Comparison of ENCODE assay signal across 9 mouse cellular contexts in the genomic region with DNA sequence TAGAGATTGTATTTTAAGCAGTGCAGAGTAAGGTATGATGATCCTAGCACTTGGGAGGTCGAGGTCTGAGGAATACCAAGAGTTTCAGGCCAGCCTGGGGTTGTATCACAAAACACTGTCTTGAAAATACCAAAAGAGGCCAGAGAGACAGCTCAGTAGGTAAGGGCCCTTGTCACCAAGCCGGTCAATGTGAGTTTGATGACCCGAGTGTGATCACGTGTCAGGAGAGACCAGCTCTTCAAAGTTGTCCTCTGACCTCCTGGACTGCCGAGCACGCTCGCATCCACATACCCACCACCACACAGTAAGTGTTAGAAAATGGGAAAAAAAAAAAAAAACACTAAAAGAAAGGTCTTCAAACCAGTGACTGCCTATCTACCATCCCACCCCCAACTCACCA. TPM values are rescaled to one million over a fixed set of nuclear protein-coding genes. Genes with fewer than 3 reads are reported as not detected.
DNase-seq lines count a peak whose midpoint lies in the region; ATAC-seq lines count a peak whose summit lies in the region.
"Had no signal": no experiment of that assay in that cellular context is flagged by ENCODE, and none has a peak within 500 bp of the region (broad histone marks: within the 10 kb centered on the region; RNA-seq: fewer than 3 reads in every experiment).

No protein-coding gene starts in this region.

- H3K27ac ChIP-seq in kidney, embryonic 14.5 days (ENCODE audit: low read depth, low read length): no peak overlapping the region
- H3K27ac ChIP-seq in limb, embryonic 13.5 days: no peak overlapping the region

- no peak overlapping the region for H3K4me3 ChIP-seq in kidney, embryonic 14.5 days (ENCODE audit: low read length)
- H3K4me3 ChIP-seq in limb, embryonic 13.5 days: peak overlapping the region; percentile 88; the same call in 1 of the 2 replicates

- WGBS in kidney, embryonic 14.5 days: 60% methylated on average over 7 of the region's 7 CpGs
- 76% methylated on average over 7 of the region's 7 CpGs for WGBS in limb, embryonic 13.5 days

- H3K9ac ChIP-seq in kidney, embryonic 14.5 days (ENCODE audit: low read depth, low read length): no peak overlapping the region
- no peak overlapping the region for H3K9ac ChIP-seq in limb, embryonic 13.5 days

- no peak for ATAC-seq in kidney, embryonic 14.5 days (ENCODE audit: low FRiP score, low TSS enrichment)
- no peak for ATAC-seq in limb, embryonic 13.5 days (ENCODE audit: low FRiP score, low read depth)
- ATAC-seq: intestine, embryonic 16.5 days had no signal

- no peaks in the 10 kb centered on the region for H3K9me3 ChIP-seq in kidney, embryonic 14.5 days (ENCODE audit: control insufficient read depth, low read length)
- H3K9me3 ChIP-seq in limb, embryonic 13.5 days: no peaks in the 10 kb centered on the region

- no peak overlapping the region; the same call in 1 of the 2 replicates for H3K4me2 ChIP-seq in kidney, embryonic 14.5 days (replicated peaks; ENCODE audit: low read depth, low read length)
- peak overlapping the region; percentile 75; the same call in 1 of the 2 replicates for H3K4me2 ChIP-seq in limb, embryonic 13.5 days (replicated peaks)

- H3K27me3 ChIP-seq in kidney, embryonic 14.5 days (ENCODE audit: control insufficient read depth, insufficient read depth, low read length): no peaks in the 10 kb centered on the region
- no peaks in the 10 kb centered on the region for H3K27me3 ChIP-seq in limb, embryonic 13.5 days

- DNase-seq in kidney, adult 11 months: peak; percentile 66
- DNase-seq in 416B (ENCODE audit: low read depth) (peak; percentile 60), A20 (ENCODE audit: low read depth, low spot score) (peak; percentile 41)
- DNase-seq in adrenal gland, adult 2 months: no peak
- no peak for DNase-seq in urinary bladder, adult 18-20 months (ENCODE audit: low spot score in 2 of 2)
- DNase-seq: cerebellum, postnatal 36 days had no signal

- H3K36me3 ChIP-seq in kidney, embryonic 14.5 days (ENCODE audit: control insufficient read depth, insufficient read depth, low read length): no peaks in the 10 kb centered on the region
- H3K36me3 ChIP-seq in limb, embryonic 13.5 days: no peaks in the 10 kb centered on the region

- H3K4me1 ChIP-seq in kidney, embryonic 14.5 days (ENCODE audit: control insufficient read depth, insufficient read depth, low read length): 0 out of 2 replicates have a peak, but pooled peaks cover 10% of the 10 kb centered on the region
- peaks cover 19% of the 10 kb centered on the region for H3K4me1 ChIP-seq in limb, embryonic 13.5 days

RNA-seq across cellular contexts. Expression of gene Pank1, which starts 2.6 kb away (rescaled TPM):
- polyA plus RNA-seq in kidney, embryonic 14.5 days (2014; fragmentation: Nextera tagmentation; extraction: Ambion mirVana): 10.2 and 10.7 TPM in 2 replicates
- 6.1 and 7.4 TPM in 2 replicates for polyA plus RNA-seq in limb, embryonic 13.5 days (2015; fragmentation: Nextera tagmentation; extraction: Ambion mirVana)
- 10 to 100 TPM; 64.5 to 83.6 TPM for total RNA-seq in adrenal gland, adult 2 months (2021)
- polyA plus RNA-seq in adrenal gland, adult 2 months (2012; rRNA removed): 4.7 and 6.1 TPM in 2 replicates

RNA-seq across cellular contexts. Expression of gene Kif20b, which starts 45.5 kb away (rescaled TPM):
- 70.1 and 86.2 TPM in 2 replicates for polyA plus RNA-seq in kidney, embryonic 14.5 days (2014; fragmentation: Nextera tagmentation; extraction: Ambion mirVana)
- polyA plus RNA-seq in limb, embryonic 13.5 days (2015; fragmentation: Nextera tagmentation; extraction: Ambion mirVana): 72.1 and 74.6 TPM in 2 replicates
- total RNA-seq in adrenal gland, adult 2 months (2021): 1 to 10 TPM; 1.4 to 2.9 TPM
- polyA plus RNA-seq in adrenal gland, adult 2 months (2012; rRNA removed): not detected in 2 replicates

Comparison
In these comparisons a context has a peak if more than half of its experiments do, and no peak if none do; other contexts are left out.
1. DNase-seq: peak in kidney, adult 11 months (single experiment), 416B (single experiment) and A20 (single experiment); none in adrenal gland, adult 2 months (single experiment) and urinary bladder, adult 18-20 months (0 of 2).
2. RNA of gene Kif20b, which starts 45.5 kb away (polyA plus RNA-seq): 70.1 to 86.2 TPM in kidney, embryonic 14.5 days and 72.1 to 74.6 TPM in limb, embryonic 13.5 days; not detected in adrenal gland, adult 2 months; every median in the first group is over 10 times any median in the second.